ENCODE assay signal across 27 mouse cellular contexts in genomic region chr9:64436121-64436520, GRCm38 (mm10). TPM values are rescaled to one million over a fixed set of nuclear protein-coding genes. Genes with fewer than 3 reads are reported as not detected.
"Had no signal": no experiment of that assay in that cellular context is flagged by ENCODE, and none has a peak within 500 bp of the region (broad histone marks: within the 10 kb centered on the region; RNA-seq: fewer than 3 reads in every experiment).

No protein-coding gene starts in this region.

- H3K4me1 ChIP-seq: embryonic facial prominence, embryonic 10.5 days; embryonic facial prominence, embryonic 12.5 days; embryonic facial prominence, embryonic 13.5 days; embryonic facial prominence, embryonic 15.5 days; forebrain, embryonic 10.5 days; forebrain, embryonic 12.5 days; forebrain, embryonic 13.5 days; forebrain, embryonic 15.5 days had no signal

- H3K4me2 ChIP-seq: embryonic facial prominence, embryonic 12.5 days; embryonic facial prominence, embryonic 13.5 days; embryonic facial prominence, embryonic 15.5 days; forebrain, embryonic 12.5 days; forebrain, embryonic 13.5 days; forebrain, embryonic 15.5 days had no signal

- DNase-seq: cerebellum, adult 9-10 months; cerebellum, adult 9-11 months; cerebellum, postnatal 10 days; cerebellum, postnatal 14 days; cerebellum, postnatal 25 days; cerebellum, postnatal 36 days; embryo, embryonic 11 days; forebrain, postnatal 0 days; gastrocnemius, adult 2 months; gastrocnemius, postnatal 10 days; gastrocnemius, postnatal 14 days; gastrocnemius, postnatal 25 days; gastrocnemius, postnatal 36 days; heart, adult 18-20 months; heart, adult 2 months had no signal

- H3K4me3 ChIP-seq: embryonic facial prominence, embryonic 10.5 days; embryonic facial prominence, embryonic 12.5 days; embryonic facial prominence, embryonic 13.5 days; embryonic facial prominence, embryonic 15.5 days; erythroblast, embryonic 14.5 days; forebrain, embryonic 10.5 days; forebrain, embryonic 12.5 days; forebrain, embryonic 13.5 days; forebrain, embryonic 15.5 days; gastrocnemius, adult 2 months; heart, adult 2 months had no signal

- H3K27ac ChIP-seq: embryonic facial prominence, embryonic 10.5 days; embryonic facial prominence, embryonic 12.5 days; embryonic facial prominence, embryonic 13.5 days; embryonic facial prominence, embryonic 15.5 days; forebrain, embryonic 10.5 days; forebrain, embryonic 12.5 days; forebrain, embryonic 13.5 days; forebrain, embryonic 15.5 days; gastrocnemius, adult 2 months; heart, adult 2 months had no signal

- ATAC-seq: forebrain, embryonic 13.5 days; forebrain, embryonic 14.5 days; forebrain, embryonic 15.5 days; forebrain, embryonic 16.5 days; forebrain, postnatal 0 days had no signal

- H3K36me3 ChIP-seq: embryonic facial prominence, embryonic 10.5 days; embryonic facial prominence, embryonic 12.5 days; embryonic facial prominence, embryonic 13.5 days; embryonic facial prominence, embryonic 15.5 days; forebrain, embryonic 10.5 days; forebrain, embryonic 12.5 days; forebrain, embryonic 15.5 days had no signal

- H3K9ac ChIP-seq: embryonic facial prominence, embryonic 12.5 days; embryonic facial prominence, embryonic 13.5 days; embryonic facial prominence, embryonic 15.5 days; forebrain, embryonic 12.5 days; forebrain, embryonic 13.5 days; forebrain, embryonic 15.5 days; forebrain, postnatal 0 days had no signal

- H3K27me3 ChIP-seq: embryonic facial prominence, embryonic 12.5 days; embryonic facial prominence, embryonic 13.5 days; embryonic facial prominence, embryonic 15.5 days; forebrain, embryonic 12.5 days; forebrain, embryonic 13.5 days; forebrain, embryonic 15.5 days had no signal

- H3K9me3 ChIP-seq: embryonic facial prominence, embryonic 10.5 days; embryonic facial prominence, embryonic 12.5 days; embryonic facial prominence, embryonic 13.5 days; embryonic facial prominence, embryonic 15.5 days; forebrain, embryonic 10.5 days; forebrain, embryonic 12.5 days; forebrain, embryonic 13.5 days; forebrain, embryonic 15.5 days had no signal

RNA-seq across cellular contexts. Expression of gene Megf11, which starts 50.7 kb away (rescaled TPM):
- total RNA-seq: granulocyte monocyte progenitor cell, adult 5-6 weeks had no signal
- polyA plus RNA-seq: erythroblast, embryonic 14.5 days had no signal
